Mouse (Mus musculus) erythroblast, embryonic 14.5 days (primary cell): Measurements from ENCODE around the gene 4930467E23Rik. TPM values are rescaled to one million over a fixed set of nuclear protein-coding genes. Genes with fewer than 3 reads are reported as not detected.
"Not testable (repeated sequence)": the region's sequence is repeated elsewhere in the genome, so short reads cannot be mapped to it uniquely, and the experiment has no call there.

Source experiments
- H3K27me3 ChIP-seq: 2 replicates; pipeline ENCODE4 v1.6.1; 2012; ENCODE audit warnings: inconsistent platforms; ENCODE audit not compliant: control insufficient read depth
- H3K36me3 ChIP-seq: 2 replicates; pipeline ENCODE4 v1.6.1; 2012; ENCODE audit warnings: mild to moderate bottlenecking, inconsistent platforms; ENCODE audit not compliant: control insufficient read depth
- H3K4me1 ChIP-seq: 2 replicates; pipeline ENCODE4 v1.6.1; 2012; ENCODE audit warnings: inconsistent platforms; ENCODE audit not compliant: control insufficient read depth
- H3K4me3 ChIP-seq: replicated peaks from 2 replicates; pipeline ENCODE3; 2012; ENCODE audit warnings: moderate library complexity, mild to moderate bottlenecking, inconsistent platforms
- H3K9me3 ChIP-seq: 2 replicates; pipeline ENCODE4 v1.6.1; 2012; ENCODE audit warnings: low read length, inconsistent platforms, mixed read lengths; ENCODE audit not compliant: control insufficient read depth
- polyA plus RNA-seq: library from polyadenylated mRNA; stranded (reverse); fragments of >175 nt; gene quantifications from 2 replicates; pipeline ENCODE4 v1.2.3, GENCODE M21; 2012

Gene 4930467E23Rik
- polyA plus RNA-seq, 1 experiment, result not detected

- H3K4me3 ChIP-seq, H3K36me3 ChIP-seq, H3K27me3 ChIP-seq, H3K9me3 ChIP-seq, H3K4me1 ChIP-seq: not testable (repeated sequence)
Observed at GRCm38 (mm10) chr8:19719513-19719912, 9.9 kb upstream of the 4930467E23Rik start.

GRCm38 (mm10) chr8:19724871-19725270, 4.5 kb upstream of the 4930467E23Rik start:
- not testable (repeated sequence) for H3K4me3 ChIP-seq, H3K27me3 ChIP-seq, H3K4me1 ChIP-seq, H3K36me3 ChIP-seq, H3K9me3 ChIP-seq

GRCm38 (mm10) chr8:19751773-19752172, 22.4 kb downstream of the 4930467E23Rik start:
- not testable (repeated sequence) for H3K4me1 ChIP-seq, H3K9me3 ChIP-seq, H3K27me3 ChIP-seq, H3K4me3 ChIP-seq, H3K36me3 ChIP-seq

GRCm38 (mm10) chr8:19754178-19754577, 24.8 kb downstream of the 4930467E23Rik start:
- not testable (repeated sequence) for H3K36me3 ChIP-seq, H3K27me3 ChIP-seq, H3K4me1 ChIP-seq, H3K4me3 ChIP-seq, H3K9me3 ChIP-seq

GRCm38 (mm10) chr8:19754961-19755360, 25.6 kb downstream of the 4930467E23Rik start:
- H3K9me3 ChIP-seq, H3K27me3 ChIP-seq, H3K4me1 ChIP-seq, H3K4me3 ChIP-seq, H3K36me3 ChIP-seq: not testable (repeated sequence)

- H3K4me3 ChIP-seq, H3K36me3 ChIP-seq, H3K9me3 ChIP-seq, H3K27me3 ChIP-seq, H3K4me1 ChIP-seq: not testable (repeated sequence)
Observed at GRCm38 (mm10) chr8:19761660-19762059, 32.3 kb downstream of the 4930467E23Rik start.

- not testable (repeated sequence) for H3K4me1 ChIP-seq, H3K4me3 ChIP-seq, H3K27me3 ChIP-seq, H3K9me3 ChIP-seq, H3K36me3 ChIP-seq
Observed at GRCm38 (mm10) chr8:19762860-19763592, 33.6 kb downstream of the 4930467E23Rik start.

- not testable (repeated sequence) for H3K36me3 ChIP-seq, H3K9me3 ChIP-seq, H3K4me1 ChIP-seq, H3K4me3 ChIP-seq, H3K27me3 ChIP-seq
Observed at GRCm38 (mm10) chr8:19765531-19765930, 36.2 kb downstream of the 4930467E23Rik start.

- H3K27me3 ChIP-seq, H3K9me3 ChIP-seq, H3K36me3 ChIP-seq, H3K4me3 ChIP-seq, H3K4me1 ChIP-seq: not testable (repeated sequence)
Observed at GRCm38 (mm10) chr8:19773461-19773860, 44.1 kb downstream of the 4930467E23Rik start.

- not testable (repeated sequence) for H3K4me3 ChIP-seq, H3K27me3 ChIP-seq, H3K9me3 ChIP-seq, H3K4me1 ChIP-seq, H3K36me3 ChIP-seq
Observed at GRCm38 (mm10) chr8:19776311-19776710, 46.9 kb downstream of the 4930467E23Rik start.

GRCm38 (mm10) chr8:19777500-19777899, 48.1 kb downstream of the 4930467E23Rik start:
- H3K9me3 ChIP-seq, H3K4me3 ChIP-seq, H3K4me1 ChIP-seq, H3K27me3 ChIP-seq, H3K36me3 ChIP-seq: not testable (repeated sequence)

- not testable (repeated sequence) for H3K36me3 ChIP-seq, H3K4me1 ChIP-seq, H3K4me3 ChIP-seq, H3K27me3 ChIP-seq, H3K9me3 ChIP-seq
Observed at GRCm38 (mm10) chr8:19778126-19778525, 48.8 kb downstream of the 4930467E23Rik start.

- not testable (repeated sequence) for H3K4me1 ChIP-seq, H3K4me3 ChIP-seq, H3K9me3 ChIP-seq, H3K27me3 ChIP-seq, H3K36me3 ChIP-seq
Observed at GRCm38 (mm10) chr8:19778891-19779290, 49.5 kb downstream of the 4930467E23Rik start.

- not testable (repeated sequence) for H3K9me3 ChIP-seq, H3K36me3 ChIP-seq, H3K27me3 ChIP-seq, H3K4me1 ChIP-seq, H3K4me3 ChIP-seq
Observed at GRCm38 (mm10) chr8:19780212-19780611, 50.8 kb downstream of the 4930467E23Rik start.

- H3K9me3 ChIP-seq, H3K4me1 ChIP-seq, H3K36me3 ChIP-seq, H3K4me3 ChIP-seq, H3K27me3 ChIP-seq: not testable (repeated sequence)
Observed at GRCm38 (mm10) chr8:19780658-19781057, 51.3 kb downstream of the 4930467E23Rik start.
